In genomic region chr1:164314085-164314484, GRCm38 (mm10) we compare ENCODE assay signal across 25 mouse cellular contexts. TPM values are rescaled to one million over a fixed set of nuclear protein-coding genes. Genes with fewer than 3 reads are reported as not detected.
DNase-seq lines count a peak whose midpoint lies in the region; ATAC-seq and TF ChIP-seq lines count a peak whose summit lies in the region.
"Had no signal": no experiment of that assay in that cellular context is flagged by ENCODE, and none has a peak within 500 bp of the region (broad histone marks: within the 10 kb centered on the region; RNA-seq: fewer than 3 reads in every experiment).

No protein-coding gene starts in this region.

- TF ChIP-seq CTCF in MEL (IDR thresholded peaks at IDR 0.05 in 2 of 3, conservative IDR thresholded peaks at IDR 0.05 in 1 of 3; ENCODE audit: control insufficient read depth in 1 of 3, insufficient read depth in 1 of 3, low read depth in 2 of 3, low read length in 3 of 3, poor library complexity in 1 of 3, severe bottlenecking in 1 of 3) = no peak

- H3K27me3 ChIP-seq in forebrain, embryonic 14.5 days (replicated peaks; ENCODE audit: control insufficient read depth, insufficient read depth, low read length) = no peaks in the 10 kb centered on the region
- no peaks in the 10 kb centered on the region for H3K27me3 ChIP-seq in forebrain, embryonic 10.5 days (ENCODE audit: poor library complexity, severe bottlenecking)
- H3K27me3 ChIP-seq in MEL (ENCODE audit: control insufficient read depth in 1 of 2, insufficient read depth in 2 of 2, low read length in 2 of 2) = no peaks in the 10 kb centered on the region
- H3K27me3 ChIP-seq: CH12.LX; embryonic facial prominence, embryonic 12.5 days; forebrain, embryonic 13.5 days; Patski had no signal

- no peaks in the 10 kb centered on the region for H3K4me1 ChIP-seq in forebrain, embryonic 14.5 days (ENCODE audit: control insufficient read depth, insufficient read depth, low read length)
- no peaks in the 10 kb centered on the region for H3K4me1 ChIP-seq in forebrain, embryonic 10.5 days
- H3K4me1 ChIP-seq in MEL (ENCODE audit: control insufficient read depth in 1 of 2, insufficient read depth in 2 of 2, low read length in 2 of 2) = peaks cover 4% of the 10 kb centered on the region in 2 experiments; a peak in 3 of 4 replicates
- H3K4me1 ChIP-seq: embryonic facial prominence, embryonic 10.5 days; embryonic facial prominence, embryonic 12.5 days; forebrain, embryonic 13.5 days had no signal

- no peak for DNase-seq in forebrain, embryonic 14.5 days (ENCODE audit: low spot score)
- no peak for DNase-seq in forebrain, embryonic 10.5 days (ENCODE audit: extremely low spot score, low spot score)
- DNase-seq in MEL (ENCODE audit: low read depth, low spot score) = peak; percentile 54
- peak; percentile 27 for DNase-seq in c-Kit-negative CD71-positive TER-119-positive erythroid progenitor cells, embryonic 14.5 days (ENCODE audit: low read depth, low spot score)
- peak; percentile 41 for DNase-seq in c-Kit-positive CD71-positive TER-119-positive erythroid progenitor cells, embryonic 14.5 days (ENCODE audit: low spot score)
- DNase-seq in retina, postnatal 1 day = no peak
- DNase-seq: adrenal gland, adult 2 months; adrenal gland, postnatal 10 days; adrenal gland, postnatal 25 days; B cell, adult 2 months; cerebellum, adult 11-12 months; cerebellum, adult 2 months; cerebellum, adult 9-10 months; cerebellum, postnatal 10 days; cerebellum, postnatal 25 days had no signal

- H3K36me3 ChIP-seq in forebrain, embryonic 14.5 days (ENCODE audit: control insufficient read depth, insufficient read depth, low read length) = peaks cover 17% of the 10 kb centered on the region
- H3K36me3 ChIP-seq in forebrain, embryonic 10.5 days (replicated peaks) = peaks cover 37% of the 10 kb centered on the region
- peaks cover 0 to 2% of the 10 kb centered on the region in 2 experiments; a peak in 2 of 4 replicates for H3K36me3 ChIP-seq in MEL (ENCODE audit: control insufficient read depth in 1 of 2, insufficient read depth in 2 of 2, low read length in 2 of 2)

- no peak for TF ChIP-seq RAD21 in MEL (IDR thresholded peaks at IDR 0.05; ENCODE audit: low read depth, low read length)

- H3K27ac ChIP-seq in forebrain, embryonic 14.5 days (ENCODE audit: low read depth, low read length) = no peak overlapping the region
- H3K27ac ChIP-seq in forebrain, embryonic 10.5 days = no peak overlapping the region
- H3K27ac ChIP-seq in MEL (ENCODE audit: control insufficient read depth, low read depth, low read length) = 0 out of 2 replicates have a peak overlapping the region, but pooled peaks have one; percentile 7
- H3K27ac ChIP-seq: embryonic facial prominence, embryonic 10.5 days; embryonic facial prominence, embryonic 12.5 days; forebrain, embryonic 13.5 days had no signal

- H3K79me2 ChIP-seq in MEL (ENCODE audit: control insufficient read depth, insufficient read depth, low read length, poor library complexity) = no peaks in the 10 kb centered on the region; the same call in 1 of the 2 replicates

- H3K9ac ChIP-seq in forebrain, embryonic 14.5 days (ENCODE audit: low read length) = peak overlapping the region; percentile 13; the same call in 1 of the 2 replicates
- no peak overlapping the region for H3K9ac ChIP-seq in MEL (ENCODE audit: control insufficient read depth, low read depth, low read length, poor library complexity, severe bottlenecking)
- H3K9ac ChIP-seq: embryonic facial prominence, embryonic 12.5 days; forebrain, embryonic 13.5 days had no signal

- H3K9me3 ChIP-seq in forebrain, embryonic 14.5 days (replicated peaks; ENCODE audit: control insufficient read depth, low read length) = no peaks in the 10 kb centered on the region
- H3K9me3 ChIP-seq in forebrain, embryonic 10.5 days = no peaks in the 10 kb centered on the region
- H3K9me3 ChIP-seq in MEL (replicated peaks; ENCODE audit: insufficient read depth, low read length) = no peaks in the 10 kb centered on the region
- H3K9me3 ChIP-seq: embryonic facial prominence, embryonic 10.5 days; embryonic facial prominence, embryonic 12.5 days; forebrain, embryonic 13.5 days had no signal

- 90% methylated on average over 5 of the region's 5 CpGs for WGBS in forebrain, embryonic 14.5 days
- WGBS in forebrain, embryonic 10.5 days = 91% methylated on average over 5 of the region's 5 CpGs

- ATAC-seq in forebrain, embryonic 14.5 days = no peak
- ATAC-seq in erythroblast, adult 5-6 weeks (replicated peaks; ENCODE audit: low FRiP score, poor library complexity, severe bottlenecking) = no peak
- ATAC-seq: activated CD4-positive, CD25-positive, alpha-beta regulatory T cell, adult 4 months; CD4-positive, CD25-positive, alpha-beta regulatory T cell, adult 4 months; forebrain, embryonic 13.5 days; forebrain, embryonic 16.5 days; Patski had no signal

- no peak overlapping the region for H3K4me2 ChIP-seq in forebrain, embryonic 14.5 days (ENCODE audit: low read length)
- H3K4me2 ChIP-seq: embryonic facial prominence, embryonic 12.5 days; forebrain, embryonic 13.5 days had no signal

- no peak for TF ChIP-seq POLR2A in MEL (IDR thresholded peaks at IDR 0.05; ENCODE audit: control insufficient read depth in 1 of 2, insufficient read depth in 1 of 2, low read depth in 1 of 2, low read length in 2 of 2, poor library complexity in 1 of 2)

- peak; percentile 34 to 43; a peak in 2 of 4 replicates for TF ChIP-seq EP300 in MEL (IDR thresholded peaks at IDR 0.05; ENCODE audit: low read depth in 1 of 2, low read length in 2 of 2)

- H3K4me3 ChIP-seq in forebrain, embryonic 14.5 days (ENCODE audit: low read depth, low read length) = no peak overlapping the region
- H3K4me3 ChIP-seq in forebrain, embryonic 10.5 days = no peak overlapping the region
- H3K4me3 ChIP-seq in MEL (ENCODE audit: control insufficient read depth in 1 of 2, insufficient read depth in 1 of 2, low read depth in 2 of 2, low read length in 2 of 2) = no peak overlapping the region
- H3K4me3 ChIP-seq: embryonic facial prominence, embryonic 10.5 days; embryonic facial prominence, embryonic 12.5 days; erythroblast, embryonic 14.5 days; forebrain, embryonic 13.5 days had no signal

TF ChIP-seq in MEL, 35 proteins besides CTCF, POLR2A, EP300 and RAD21:
- peak; percentile 52 for TF ChIP-seq TCF12 (IDR thresholded peaks at IDR 0.05; ENCODE audit: low read depth, low read length)
- TF ChIP-seq GATA1 (IDR thresholded peaks at IDR 0.05; ENCODE audit: low read depth, low read length) = 0 out of 2 replicates have a peak, but pooled peaks have one; percentile 42
- TF ChIP-seq POLR2AphosphoS2 (IDR thresholded peaks at IDR 0.05; ENCODE audit: low read length) = no peak
- TF ChIP-seq TAL1 (IDR thresholded peaks at IDR 0.05; ENCODE audit: low read length) = peak; percentile 35

RNA-seq across cellular contexts. Expression of gene Blzf1, which starts 6.8 kb away (rescaled TPM):
- 27.5 and 28.5 TPM in 2 replicates for polyA plus RNA-seq in forebrain, embryonic 14.5 days (2014; fragmentation: Nextera tagmentation; extraction: Ambion mirVana)
- polyA plus RNA-seq in forebrain, embryonic 10.5 days (2016; fragmentation: Nextera tagmentation; extraction: Ambion mirVana) = 24.9 and 26.7 TPM in 2 replicates
- 14.1 and 18.2 TPM in 2 replicates for total RNA-seq in MEL (2012; rRNA removed)
- 10 to 100 TPM in 1 of 2 experiments, not detected in 1; 17.1 TPM for polyA plus RNA-seq in MEL (2012; ENCODE audit: insufficient read depth in 1 of 2, insufficient read length in 2 of 2, low read depth in 1 of 2, low replicate concordance in 2 of 2, missing spikeins in 1 of 2)
- 6.1 and 11.5 TPM in 2 replicates for total RNA-seq in erythroblast, adult 5-6 weeks (2015; ENCODE audit: low replicate concordance)
- total RNA-seq in erythroblast, adult 5-6 weeks (2017; ENCODE audit: low replicate concordance) = 3.2 and 11.4 TPM in 2 replicates

RNA-seq across cellular contexts. Expression of gene Nme7, which starts 10.2 kb away (rescaled TPM):
- 43.1 and 45.6 TPM in 2 replicates for polyA plus RNA-seq in forebrain, embryonic 14.5 days (2014; fragmentation: Nextera tagmentation; extraction: Ambion mirVana)
- 45.6 and 48.8 TPM in 2 replicates for polyA plus RNA-seq in forebrain, embryonic 10.5 days (2016; fragmentation: Nextera tagmentation; extraction: Ambion mirVana)
- total RNA-seq in MEL (2012; rRNA removed) = 27.6 and 28.7 TPM in 2 replicates
- 10 to 100 TPM in 1 of 2 experiments, not detected in 1; 23.2 TPM for polyA plus RNA-seq in MEL (2012; ENCODE audit: insufficient read depth in 1 of 2, insufficient read length in 2 of 2, low read depth in 1 of 2, low replicate concordance in 2 of 2, missing spikeins in 1 of 2)
- 13.0 and 22.5 TPM in 2 replicates for total RNA-seq in erythroblast, adult 5-6 weeks (2015; ENCODE audit: low replicate concordance)
- total RNA-seq in erythroblast, adult 5-6 weeks (2017; ENCODE audit: low replicate concordance) = 12.0 and 14.9 TPM in 2 replicates

RNA-seq across cellular contexts. Expression of gene Ccdc181, which starts 38.7 kb away (rescaled TPM):
- 20.8 and 23.9 TPM in 2 replicates for polyA plus RNA-seq in forebrain, embryonic 14.5 days (2014; fragmentation: Nextera tagmentation; extraction: Ambion mirVana)
- polyA plus RNA-seq in forebrain, embryonic 10.5 days (2016; fragmentation: Nextera tagmentation; extraction: Ambion mirVana) = 13.9 and 14.0 TPM in 2 replicates
- 11.0 and 13.0 TPM in 2 replicates for total RNA-seq in MEL (2012; rRNA removed)
- polyA plus RNA-seq in MEL (2012; ENCODE audit: insufficient read depth in 1 of 2, insufficient read length in 2 of 2, low read depth in 1 of 2, low replicate concordance in 2 of 2, missing spikeins in 1 of 2) = 10 to 100 TPM in 1 of 2 experiments, not detected in 1; 15.8 TPM
- 3.3 and 4.8 TPM in 2 replicates for total RNA-seq in erythroblast, adult 5-6 weeks (2015; ENCODE audit: low replicate concordance)
- 2.1 and 2.5 TPM in 2 replicates for total RNA-seq in erythroblast, adult 5-6 weeks (2017; ENCODE audit: low replicate concordance)

Comparison
In these comparisons a context has a peak if more than half of its experiments do, and no peak if none do; other contexts are left out.
1. DNase-seq: peak in MEL (single experiment), c-Kit-negative CD71-positive TER-119-positive erythroid progenitor cells, embryonic 14.5 days (single experiment) and c-Kit-positive CD71-positive TER-119-positive erythroid progenitor cells, embryonic 14.5 days (single experiment); none in forebrain, embryonic 14.5 days (single experiment), forebrain, embryonic 10.5 days (single experiment) and retina, postnatal 1 day (single experiment).